ENCODE assay signal across 8 mouse cellular contexts in the genomic region with DNA sequence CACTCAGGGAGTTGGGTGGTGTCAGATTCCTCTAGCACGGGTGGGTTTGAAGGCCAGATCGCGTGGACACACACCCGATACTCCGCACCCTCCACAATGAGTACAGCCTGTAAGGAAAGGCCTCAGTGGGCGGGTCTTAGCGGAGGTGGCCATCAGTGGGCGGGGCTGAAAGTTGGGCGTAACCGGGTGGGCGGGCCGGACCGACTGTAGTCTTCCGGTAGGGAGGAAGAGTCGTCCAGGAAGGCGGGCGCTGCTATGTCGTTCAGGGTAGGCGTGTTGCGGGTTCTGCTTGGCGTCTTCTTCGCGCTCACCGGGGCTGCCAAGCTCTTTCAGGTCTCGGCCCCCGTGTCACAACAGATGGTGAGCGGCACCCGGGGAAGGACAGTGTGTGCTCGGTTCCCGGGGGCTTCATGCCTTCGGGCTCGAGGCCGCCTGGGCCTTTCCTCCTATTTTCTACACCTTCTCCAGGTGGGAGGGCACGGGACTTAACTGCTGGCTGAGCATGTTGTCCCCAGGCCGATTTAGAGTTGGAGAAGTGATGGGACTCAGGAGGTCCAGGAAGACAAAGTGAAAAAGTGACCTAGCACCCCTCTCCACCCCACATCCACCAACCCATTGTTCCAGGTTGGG. TPM values are rescaled to one million over a fixed set of nuclear protein-coding genes. Genes with fewer than 3 reads are reported as not detected.
DNase-seq lines count a peak whose midpoint lies in the region; ATAC-seq lines count a peak whose summit lies in the region.

No protein-coding gene starts in this region.

- H3K4me3 ChIP-seq in hindbrain, embryonic 14.5 days (replicated peaks; ENCODE audit: low read length) = peak overlapping the region; percentile 58

- H3K4me2 ChIP-seq in hindbrain, embryonic 14.5 days (replicated peaks) = peak overlapping the region; percentile 86

- no peaks in the 10 kb centered on the region for H3K27me3 ChIP-seq in hindbrain, embryonic 14.5 days (ENCODE audit: control insufficient read depth, insufficient read depth, low read length)

- peaks cover 13% of the 10 kb centered on the region for H3K4me1 ChIP-seq in hindbrain, embryonic 14.5 days (replicated peaks; ENCODE audit: control insufficient read depth, insufficient read depth, low read length)

- peak; percentile 94 for ATAC-seq in hindbrain, embryonic 14.5 days (ENCODE audit: low FRiP score)

- peak overlapping the region; percentile 83 for H3K9ac ChIP-seq in hindbrain, embryonic 14.5 days

- WGBS in hindbrain, embryonic 14.5 days = 2% methylated on average over 35 of the region's 35 CpGs

- peak; percentile 94 for DNase-seq in R1 (ENCODE audit: low read depth, low spot score)
- DNase-seq in cerebellum, postnatal 25 days = peak; percentile 76 to 89
- DNase-seq in frontal cortex, postnatal 25 days (ENCODE audit: low spot score in 2 of 2) = peak; percentile 17 to 20
- DNase-seq in hindbrain, embryonic 14.5 days (ENCODE audit: low spot score) = peak; percentile 81
- DNase-seq in layer of hippocampus, postnatal 36 days = peak; percentile 31 to 41
- peak; percentile 94 for DNase-seq in lung, postnatal 36 days
- DNase-seq in retina, postnatal 7 days (ENCODE audit: low read depth, low spot score) = peak; percentile 63
- DNase-seq in urinary bladder, adult 2 months (ENCODE audit: low spot score) = peak; percentile 50

- H3K27ac ChIP-seq in hindbrain, embryonic 14.5 days = no peak overlapping the region

- H3K36me3 ChIP-seq in hindbrain, embryonic 14.5 days (replicated peaks; ENCODE audit: control insufficient read depth, insufficient read depth) = peaks cover 29% of the 10 kb centered on the region

- H3K9me3 ChIP-seq in hindbrain, embryonic 14.5 days (ENCODE audit: control insufficient read depth, low read length) = no peaks in the 10 kb centered on the region

RNA-seq across cellular contexts. Expression of gene Tmem35b, which starts 2.5 kb away (rescaled TPM):
- 14.0 and 18.1 TPM in 2 replicates for polyA plus RNA-seq in hindbrain, embryonic 14.5 days (2014; fragmentation: Nextera tagmentation; extraction: Ambion mirVana)
- total RNA-seq in layer of hippocampus, postnatal 36 days (2021) = 1 to 10 TPM; 4.6 to 4.9 TPM
- 25.7 and 29.8 TPM in 2 replicates for polyA plus RNA-seq in urinary bladder, adult 2 months (2012; rRNA removed)

RNA-seq across cellular contexts. Expression of gene Dlgap3, which starts 43.1 kb away (rescaled TPM):
- 30.8 and 35.1 TPM in 2 replicates for polyA plus RNA-seq in hindbrain, embryonic 14.5 days (2014; fragmentation: Nextera tagmentation; extraction: Ambion mirVana)
- 100 to 1,000 TPM; 283 to 287 TPM for total RNA-seq in layer of hippocampus, postnatal 36 days (2021)
- polyA plus RNA-seq in urinary bladder, adult 2 months (2012; rRNA removed) = 0.16 and 0.18 TPM in 2 replicates

RNA-seq across cellular contexts. Expression of gene Zmym6, which starts 48.8 kb away (rescaled TPM):
- 33.8 and 34.0 TPM in 2 replicates for polyA plus RNA-seq in hindbrain, embryonic 14.5 days (2014; fragmentation: Nextera tagmentation; extraction: Ambion mirVana)
- 10 to 100 TPM; 45.2 to 51.2 TPM for total RNA-seq in layer of hippocampus, postnatal 36 days (2021)
- polyA plus RNA-seq in urinary bladder, adult 2 months (2012; rRNA removed) = 22.5 and 27.3 TPM in 2 replicates

Comparison
In these comparisons a context has a peak if more than half of its experiments do, and no peak if none do; other contexts are left out.
1. DNase-seq: peak in every context shown above with its lines; median percentile 94 in R1; 94 in lung, postnatal 36 days; 82 in cerebellum, postnatal 25 days; 81 in hindbrain, embryonic 14.5 days; 63 in retina, postnatal 7 days; 50 in urinary bladder, adult 2 months; 36 in layer of hippocampus, postnatal 36 days; 18 in frontal cortex, postnatal 25 days.
2. RNA of gene Dlgap3, which starts 43.1 kb away (polyA plus RNA-seq): 30.8 to 35.1 TPM in hindbrain, embryonic 14.5 days; 0.16 to 0.18 TPM in urinary bladder, adult 2 months; every median in the first group is over 10 times any median in the second.